Mouse (Mus musculus): Measurements from ENCODE around the gene Cdc42bpb.

GRCm38 (mm10) chr12:111411631-111412355 lies 34.3 kb upstream of the Cdc42bpb start:
- TF ChIP-seq CTCF (IDR thresholded peaks at IDR 0.05) (no peak), EP300 (IDR thresholded peaks at IDR 0.05; ENCODE audit: insufficient read depth, low read depth, low read length) (no peak)

All from heart, adult 2 months (tissue).